Mouse (Mus musculus): ENCODE measurements at regions not wholly inside any gene's neighbourhood (a gene's known extent, or its start where the extent isn't known, plus 50 kb on each side); places are given as distances from the start of the nearest gene placed in this dataset.

DNA sequence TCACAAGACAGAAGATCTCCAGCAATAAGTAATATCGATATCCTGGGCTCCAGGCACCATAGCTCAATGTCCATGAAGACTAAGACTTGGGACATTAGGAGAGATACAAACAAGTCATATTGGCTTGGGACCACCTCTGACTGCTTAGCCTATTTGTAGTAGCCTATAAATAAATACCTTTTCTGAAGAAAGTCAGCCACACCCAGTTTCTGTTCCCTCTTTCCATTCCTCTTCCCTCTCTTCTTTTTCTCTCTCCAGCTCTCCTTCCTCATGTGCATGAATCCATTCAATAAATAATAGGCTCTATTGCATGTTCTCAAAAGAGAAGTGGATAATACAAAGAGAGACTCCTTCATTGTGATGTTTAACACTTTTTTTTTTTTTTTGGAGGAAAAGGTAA lies 364.8 kb upstream of the Dynlrb2 start:
- no peak for DNase-seq (ENCODE audit: low spot score)

DNA sequence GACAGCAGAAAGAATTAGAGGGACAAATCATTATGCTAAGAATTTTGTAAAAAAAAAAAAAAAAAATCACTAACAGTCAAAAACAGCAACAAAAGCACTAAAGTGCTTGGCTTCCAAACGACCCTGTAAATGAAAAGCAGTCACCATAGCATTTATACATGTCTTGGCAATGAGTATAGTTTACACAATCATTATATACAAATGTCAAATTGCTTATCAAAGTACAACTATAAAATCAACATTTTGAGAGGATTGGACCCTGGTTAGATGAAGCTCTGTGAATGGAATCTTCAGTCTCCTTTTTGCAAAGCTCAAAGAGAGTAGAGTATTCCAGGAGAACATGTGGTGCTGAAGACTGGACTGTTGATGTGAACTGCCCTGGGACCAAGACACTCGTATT lies 367.0 kb upstream of the Dynlrb2 start:
- DNase-seq (ENCODE audit: low spot score) = no peak

DNA sequence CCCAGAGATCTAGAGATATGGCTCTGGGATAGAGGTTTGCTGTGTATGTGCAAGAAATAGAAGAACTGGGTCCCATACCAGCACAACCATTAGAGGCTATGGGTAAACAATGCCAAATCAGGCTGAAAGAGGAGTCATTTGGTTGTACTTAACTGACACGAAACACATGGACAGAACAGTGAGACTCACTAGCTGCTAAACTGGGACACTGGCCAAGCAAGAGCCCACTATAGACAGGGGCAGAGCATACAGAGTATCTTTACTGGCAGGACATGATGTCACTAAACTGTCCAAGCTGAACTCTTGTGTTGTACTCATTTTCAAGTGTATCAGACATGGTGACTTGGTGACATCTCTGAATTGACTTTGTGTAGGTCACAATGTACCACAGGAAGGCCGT lies 371.3 kb upstream of the Dynlrb2 start:
- DNase-seq (ENCODE audit: low spot score) = no peak

DNA sequence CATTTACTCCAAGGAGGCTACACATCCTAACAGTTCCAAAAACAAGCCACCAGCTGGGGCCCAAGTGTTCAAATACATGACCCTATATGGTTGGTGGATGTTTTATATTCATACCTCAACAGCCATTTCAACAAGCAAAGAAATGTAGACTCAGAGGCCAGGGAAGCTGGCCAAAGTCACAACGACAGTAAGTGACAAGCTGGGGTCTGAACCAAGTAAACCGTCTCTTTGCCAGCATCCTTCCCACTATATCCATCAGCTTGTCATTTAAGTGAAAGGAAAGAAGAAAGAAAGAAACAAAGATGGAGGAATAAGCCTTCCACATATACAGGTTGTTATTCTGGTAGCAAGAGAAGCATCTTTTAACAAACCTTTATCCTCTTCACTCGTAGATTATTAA lies 371.7 kb upstream of the Dynlrb2 start:
- no peak for DNase-seq (ENCODE audit: low spot score)

DNA sequence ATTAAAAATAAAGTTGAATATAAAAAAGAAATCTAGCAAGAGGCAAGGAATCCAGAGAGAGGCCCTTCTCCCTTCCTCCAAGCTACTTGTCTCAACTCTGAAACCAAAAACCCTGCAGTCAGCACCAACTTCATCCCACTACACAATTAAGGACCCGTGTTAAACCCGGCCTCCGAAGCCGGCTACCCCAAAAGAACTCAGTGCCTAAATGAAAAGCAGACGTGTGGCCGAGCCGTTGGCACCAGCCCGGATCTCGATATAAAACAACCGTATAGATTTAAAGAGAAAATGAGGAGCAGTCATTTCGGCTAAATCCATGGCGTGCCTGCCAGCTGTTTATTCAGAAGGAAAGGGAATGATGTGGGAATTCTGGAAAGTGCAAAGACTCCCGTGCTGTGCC lies 384.7 kb upstream of the Dynlrb2 start:
- no peak for DNase-seq (ENCODE audit: low spot score)

DNA sequence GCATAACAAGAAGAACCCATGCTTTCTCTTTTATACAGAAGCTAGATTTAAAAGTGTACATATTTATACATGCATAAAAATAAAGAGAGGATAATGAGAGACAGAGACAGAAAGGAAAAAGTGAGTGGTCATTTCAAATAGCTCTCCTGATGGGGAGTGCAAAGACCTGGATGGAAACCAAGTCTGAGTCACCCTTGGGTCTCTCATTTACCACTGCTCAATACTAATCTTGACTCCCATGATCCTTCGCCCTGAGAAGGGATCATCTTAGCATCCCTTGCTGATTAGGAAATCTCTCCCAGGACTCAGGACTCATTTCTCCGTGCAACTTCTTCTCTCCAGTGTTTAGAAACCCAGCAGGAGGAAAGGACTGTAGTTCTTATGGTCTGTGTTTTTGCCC lies 386.9 kb upstream of the Dynlrb2 start:
- DNase-seq (ENCODE audit: low spot score) = no peak

DNA sequence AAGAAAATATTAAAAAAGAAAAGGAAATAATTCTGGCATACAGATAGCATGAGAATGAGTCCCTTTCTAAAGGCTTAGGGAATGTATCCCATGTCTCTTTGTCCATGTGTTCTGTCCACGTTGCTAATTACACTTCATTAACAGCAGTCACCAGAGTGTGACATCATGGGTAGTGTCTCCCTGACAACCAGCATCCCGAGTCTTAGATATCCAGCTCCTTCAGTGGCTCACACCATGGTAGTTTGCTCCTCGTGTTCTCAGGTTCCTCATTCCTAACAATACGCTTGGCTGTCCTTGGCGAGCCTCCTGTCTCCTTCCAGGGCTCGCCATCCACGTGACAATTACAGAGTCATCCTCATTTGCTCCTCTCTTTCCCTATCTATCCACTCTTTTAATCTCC lies 388.1 kb upstream of the Dynlrb2 start:
- DNase-seq (ENCODE audit: low spot score) = no peak

DNA sequence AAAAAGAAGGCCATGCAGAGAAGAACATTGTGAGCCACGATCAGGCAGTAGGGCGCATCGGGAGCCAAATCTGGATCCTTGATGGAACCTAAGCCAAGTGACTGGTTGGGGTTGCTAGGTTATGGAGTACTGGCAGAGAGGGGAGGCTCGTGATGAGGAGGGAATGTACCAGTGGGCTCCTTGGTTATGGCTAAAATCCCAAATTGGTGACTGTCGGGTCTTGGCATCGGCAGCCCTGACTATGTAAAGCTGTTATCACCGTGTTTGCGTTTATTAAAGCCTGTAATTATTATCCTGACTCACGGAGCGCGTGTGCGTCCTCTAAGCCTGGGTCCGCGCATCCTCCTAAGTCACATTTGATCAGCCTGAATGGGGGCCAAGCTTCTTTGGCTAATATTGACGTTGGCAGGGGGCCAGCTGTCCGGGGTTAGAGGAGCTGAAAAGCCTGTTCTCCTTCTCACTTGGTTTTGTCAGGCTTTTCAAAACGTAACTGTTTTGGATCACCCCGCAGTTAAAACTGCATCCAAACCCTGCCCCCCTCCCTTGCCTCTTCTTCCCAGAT lies 388.9 kb upstream of the Dynlrb2 start:
- peak; percentile 75 for DNase-seq (ENCODE audit: low spot score)

DNA sequence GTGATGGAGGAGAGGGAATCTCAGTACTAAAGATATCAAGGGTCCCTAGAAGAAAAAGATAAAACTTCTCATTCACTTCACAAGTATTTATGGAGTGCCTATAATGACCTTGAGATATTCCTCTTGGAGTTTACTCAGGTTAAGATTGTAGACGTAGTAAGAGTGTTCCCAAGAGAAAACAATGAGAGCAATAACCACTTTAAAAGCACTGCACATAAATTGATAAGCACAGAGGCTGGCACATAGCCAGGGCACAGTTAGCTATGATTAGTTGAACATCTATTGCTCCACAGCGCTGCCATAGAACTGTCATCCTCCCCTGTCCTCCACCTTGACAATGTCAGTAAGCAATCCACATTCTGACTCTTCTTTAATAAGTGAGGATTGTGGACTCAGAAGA lies 389.8 kb upstream of the Dynlrb2 start:
- no peak for DNase-seq (ENCODE audit: low spot score)

DNA sequence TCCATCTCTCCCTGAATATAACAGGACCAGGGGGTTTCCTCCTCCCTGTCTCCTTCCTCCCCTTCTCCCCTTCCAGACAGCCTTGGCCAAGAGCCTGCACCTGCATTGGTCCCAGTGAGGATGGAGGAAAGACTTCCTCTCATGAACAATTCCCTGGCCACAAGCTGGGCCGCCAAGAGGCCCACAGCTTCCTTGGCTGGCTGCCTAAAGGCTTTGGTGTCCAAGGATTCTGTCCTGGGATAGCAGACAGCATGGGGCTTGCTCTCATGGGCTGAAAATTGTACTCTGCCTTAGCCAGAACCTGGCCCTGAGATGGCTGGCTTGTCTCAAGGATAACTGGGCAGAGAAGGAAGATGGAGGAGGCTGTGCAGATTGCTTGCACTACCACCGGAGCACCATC lies 390.3 kb upstream of the Dynlrb2 start:
- peak; percentile 48 for DNase-seq (ENCODE audit: low spot score)

DNA sequence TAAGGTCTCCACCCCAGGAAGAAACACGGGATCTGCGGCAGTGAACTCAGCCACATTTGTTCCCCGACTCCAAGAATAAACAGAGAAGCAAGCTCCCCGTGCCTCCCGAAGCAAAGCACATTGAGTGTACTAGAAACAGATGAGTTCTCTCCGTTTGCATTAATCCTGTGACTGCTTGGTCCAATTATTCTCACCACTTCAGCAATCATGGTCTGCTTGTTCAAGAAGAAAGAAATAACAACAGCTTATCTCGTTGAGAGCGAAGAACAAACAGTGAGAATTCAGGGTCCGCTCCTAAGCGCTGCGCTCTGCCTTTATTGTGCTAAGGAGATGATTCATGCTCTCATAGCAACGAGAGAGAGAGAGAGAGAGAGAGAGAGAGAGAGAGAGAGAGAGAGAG lies 393.6 kb upstream of the Dynlrb2 start:
- DNase-seq (ENCODE audit: low spot score) = no peak

DNA sequence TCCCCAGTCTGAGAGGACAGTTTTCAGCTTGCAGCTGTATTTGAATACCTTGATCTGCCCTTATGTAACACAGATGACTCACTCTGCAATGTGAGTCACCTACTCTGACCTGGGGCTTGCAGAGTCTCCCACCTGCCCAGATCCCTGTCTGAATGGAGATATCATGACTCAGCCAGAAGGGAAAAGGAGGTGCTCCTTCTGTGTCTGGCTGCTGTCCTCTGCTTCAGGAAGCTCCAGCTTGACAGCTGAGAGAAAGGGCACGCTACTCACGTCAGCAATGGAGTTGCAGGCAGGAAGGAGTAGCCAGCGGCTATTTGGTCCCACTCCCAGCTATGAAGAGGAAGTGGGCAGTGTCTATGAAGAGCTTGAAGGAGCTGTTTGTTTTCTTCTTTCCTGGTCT lies 389.1 kb upstream of the Maf start:
- DNase-seq (ENCODE audit: low spot score) = no peak

DNA sequence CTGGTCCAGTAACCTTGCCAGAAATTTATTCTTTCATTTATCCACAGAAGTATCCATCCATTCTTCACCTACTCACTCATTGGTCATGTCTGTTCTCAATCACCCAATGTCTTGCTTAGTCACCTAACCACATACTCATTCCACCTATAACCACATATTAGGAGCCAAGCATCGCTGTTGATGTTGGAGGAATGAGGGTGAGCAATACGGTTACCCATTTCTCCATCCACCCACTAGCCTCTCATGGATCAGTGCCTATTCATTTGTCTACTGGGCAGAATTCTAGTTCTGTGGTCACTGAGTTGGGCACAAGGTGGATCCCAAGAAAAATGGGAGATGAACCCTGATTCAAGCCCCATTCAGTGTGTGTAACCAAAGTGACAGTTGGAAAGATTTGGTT lies 375.6 kb upstream of the Maf start:
- no peak for DNase-seq (ENCODE audit: low spot score)

DNA sequence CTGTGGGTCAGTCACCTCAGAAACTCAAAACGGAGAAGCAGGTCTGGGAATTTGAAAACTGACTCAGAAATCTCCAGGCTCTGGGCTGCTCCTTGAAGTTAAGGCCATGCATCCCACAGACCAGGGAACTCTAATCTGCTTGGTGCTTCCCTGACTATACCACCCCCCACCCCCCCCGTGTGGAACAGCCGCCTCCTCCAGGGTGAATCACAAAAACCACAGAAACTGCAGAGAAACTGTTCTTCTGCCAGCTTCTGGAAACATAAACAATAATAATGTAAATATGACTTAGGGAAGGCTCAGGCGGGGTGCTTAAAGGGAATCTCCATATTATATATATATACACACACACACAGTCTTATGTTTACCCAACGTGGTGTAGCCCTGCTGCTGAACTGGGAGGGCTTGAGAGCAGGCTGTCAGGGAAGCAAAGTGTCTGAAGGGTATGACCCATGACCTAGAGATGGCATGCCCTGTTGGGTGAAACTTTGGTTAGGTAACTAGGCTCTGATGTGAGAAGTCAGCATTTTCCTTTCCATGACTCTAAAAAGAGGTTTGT lies 371.3 kb upstream of the Maf start:
- no peak for DNase-seq (ENCODE audit: low spot score)

DNA sequence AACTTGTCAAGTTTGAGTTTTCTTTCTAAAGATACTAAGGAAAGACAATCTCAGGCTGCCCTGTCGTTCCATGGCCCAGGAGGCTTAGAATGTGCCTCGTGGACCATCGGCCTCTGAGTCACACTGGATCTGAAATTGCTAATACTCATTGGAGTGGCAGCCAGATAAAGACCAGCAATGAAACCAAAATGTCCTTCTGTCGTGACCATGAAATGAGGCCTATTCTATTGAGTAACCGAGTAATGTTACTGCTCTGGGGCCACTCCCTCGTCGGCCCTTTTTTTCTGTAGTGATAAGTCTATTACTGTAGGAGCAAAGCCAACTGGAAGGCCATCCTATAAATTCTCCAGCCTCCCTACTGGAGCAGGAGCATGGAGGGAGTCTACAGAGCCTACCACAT lies 363.9 kb upstream of the Maf start:
- DNase-seq (ENCODE audit: low spot score) = no peak

DNA sequence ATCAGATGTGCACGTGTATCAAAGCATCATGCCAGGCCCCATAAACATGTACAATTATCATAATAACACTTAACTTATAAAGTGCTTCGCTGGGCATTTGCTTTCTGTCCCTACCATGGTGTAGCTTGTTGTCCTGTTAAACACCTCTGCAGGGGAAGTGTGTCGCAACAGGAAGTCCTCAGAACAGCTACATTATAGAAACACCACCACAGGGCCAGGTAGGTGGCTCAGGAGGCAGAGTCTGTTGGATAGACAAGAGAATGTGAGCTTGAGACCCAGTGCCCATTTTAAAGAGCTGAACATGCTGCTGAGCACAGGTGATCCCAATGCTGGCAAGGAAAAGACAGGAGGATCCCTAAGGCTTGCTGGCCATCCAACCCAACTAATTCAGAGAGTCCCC lies 361.9 kb upstream of the Maf start:
- no peak for DNase-seq (ENCODE audit: low spot score)

DNA sequence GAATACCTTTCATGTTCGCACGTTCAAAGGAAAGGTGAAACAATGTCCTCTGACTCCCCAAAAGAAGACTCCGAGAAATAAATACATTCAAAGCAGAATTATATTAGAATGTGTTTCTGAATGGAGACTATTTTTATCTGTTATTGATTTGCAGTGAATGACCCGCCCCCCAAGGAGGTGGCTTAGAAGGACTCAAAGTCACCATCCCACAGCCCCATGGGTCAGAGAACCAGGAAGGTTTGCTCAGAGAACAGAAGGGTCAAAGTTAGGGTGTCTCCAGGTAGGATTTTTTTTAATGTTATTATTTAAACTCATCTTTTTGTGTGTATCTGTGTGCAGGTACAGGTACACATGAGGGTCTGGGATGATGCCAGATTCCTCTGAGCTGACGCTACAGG lies 360.4 kb upstream of the Maf start:
- DNase-seq (ENCODE audit: low spot score) = no peak

DNA sequence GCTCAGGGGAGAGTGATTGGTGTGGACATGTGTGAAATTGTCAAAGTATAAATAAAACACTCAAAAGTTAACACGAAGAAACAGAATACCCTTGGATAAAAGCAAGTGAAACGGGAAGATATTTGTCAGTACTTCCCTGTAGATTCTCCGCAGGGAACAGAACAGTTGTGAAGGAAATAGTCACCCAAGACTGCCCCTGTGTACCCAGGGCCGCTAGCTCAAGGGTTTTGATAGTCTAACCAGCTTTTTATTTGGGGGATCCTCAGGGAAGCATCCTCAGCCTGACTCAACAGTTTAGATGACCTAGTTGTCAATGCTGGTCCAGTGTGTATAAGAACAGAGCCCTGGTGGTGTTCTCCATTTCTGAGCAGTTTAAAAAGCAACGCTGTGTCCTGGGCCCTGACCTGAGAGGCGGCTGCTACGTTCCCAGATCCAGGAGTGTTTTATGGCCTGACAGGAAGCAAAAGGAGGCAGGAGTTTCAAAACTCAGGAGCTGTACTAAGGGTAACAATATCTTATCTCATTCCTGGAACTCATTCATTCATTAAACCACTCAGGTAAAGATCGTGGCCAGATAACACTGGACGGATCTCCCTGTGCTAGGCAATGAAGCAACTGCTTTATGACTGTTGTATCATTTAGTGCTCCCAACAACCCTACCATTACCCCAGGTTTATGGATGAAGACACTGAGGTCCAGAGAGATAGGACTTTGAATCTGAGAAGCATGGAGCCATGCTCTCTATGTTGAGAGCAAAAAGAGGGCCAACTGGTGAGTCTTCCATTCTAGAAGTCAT lies 359.8 kb upstream of the Maf start:
- no peak for DNase-seq (ENCODE audit: low spot score)

DNA sequence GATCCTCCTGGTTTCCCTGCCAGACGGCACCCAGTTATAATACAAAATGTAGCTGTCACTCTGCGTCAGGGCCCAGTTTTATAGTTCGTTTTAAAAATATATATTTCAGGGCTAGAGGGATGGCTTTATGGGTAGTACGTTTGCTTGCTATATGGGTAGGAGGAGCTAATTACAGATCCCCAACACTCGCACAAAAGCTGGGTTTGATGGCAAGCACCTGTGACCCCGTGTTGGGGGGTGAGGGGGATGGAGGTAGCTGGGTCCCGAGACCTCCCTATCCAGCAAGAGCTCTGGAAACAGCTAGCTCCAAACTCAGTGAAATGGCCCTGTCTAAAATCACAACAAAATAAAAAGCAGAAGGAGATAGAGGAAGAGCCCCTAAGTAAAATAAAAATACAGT lies 358.3 kb upstream of the Maf start:
- DNase-seq (ENCODE audit: low spot score) = no peak

DNA sequence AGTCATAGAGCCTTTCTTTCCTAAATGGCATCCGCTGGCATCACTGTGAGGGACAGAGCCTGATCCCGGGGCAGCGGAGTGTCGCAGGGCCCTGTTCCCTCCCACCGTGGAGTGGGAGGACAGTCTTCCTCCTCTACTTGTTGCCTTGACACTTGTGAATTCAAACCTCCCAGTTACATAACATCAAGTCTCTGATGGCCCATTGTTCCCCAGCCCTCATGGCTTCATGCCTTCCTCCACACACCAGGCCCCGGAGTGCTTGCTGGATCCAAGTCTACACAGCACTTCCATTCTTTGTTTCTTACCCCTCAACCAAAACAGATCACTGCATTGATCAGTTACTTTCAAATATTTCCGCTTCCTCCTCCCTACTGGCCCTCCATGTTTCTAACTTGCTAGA lies 357.7 kb upstream of the Maf start:
- no peak for DNase-seq (ENCODE audit: low spot score)

DNA sequence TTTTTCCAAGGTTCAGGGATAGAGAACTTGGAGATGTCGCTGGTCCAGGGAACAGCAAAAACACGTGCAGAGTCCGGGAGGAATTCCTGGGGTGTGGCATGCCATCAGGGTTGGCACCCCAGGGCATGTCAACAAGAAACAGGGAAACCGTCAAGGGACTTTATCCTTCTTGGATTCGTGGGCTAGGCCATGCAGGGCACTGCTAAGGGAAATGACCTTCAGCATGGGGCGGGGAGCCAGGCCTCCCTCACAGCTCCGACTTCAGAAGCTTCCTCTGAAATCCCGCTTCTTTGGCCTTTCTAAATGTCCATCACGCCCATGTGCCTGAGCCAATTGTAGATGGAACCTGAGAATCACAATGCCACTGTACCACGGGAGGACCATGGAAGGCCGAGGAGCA lies 357.0 kb upstream of the Maf start:
- DNase-seq (ENCODE audit: low spot score) = no peak

DNA sequence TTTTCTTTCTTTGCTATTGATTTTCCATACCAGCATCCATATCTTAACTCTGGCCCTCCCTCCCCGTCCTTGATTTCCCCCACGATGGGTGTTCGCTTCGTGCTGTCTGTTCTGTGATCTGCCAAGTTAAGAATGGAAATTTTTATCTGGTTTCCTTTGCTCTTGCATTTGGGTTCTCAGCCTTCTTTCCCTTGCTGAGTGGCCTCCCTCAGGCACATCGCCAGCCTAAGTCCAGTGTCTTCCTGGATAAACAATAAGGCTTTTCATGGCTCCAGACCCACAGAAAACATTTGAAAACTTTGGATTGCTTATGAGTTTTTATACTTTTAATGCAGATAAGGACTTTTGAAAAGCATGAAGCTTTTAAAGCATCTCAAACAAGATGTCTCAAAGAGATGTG lies 355.9 kb upstream of the Maf start:
- DNase-seq (ENCODE audit: low spot score) = no peak

DNA sequence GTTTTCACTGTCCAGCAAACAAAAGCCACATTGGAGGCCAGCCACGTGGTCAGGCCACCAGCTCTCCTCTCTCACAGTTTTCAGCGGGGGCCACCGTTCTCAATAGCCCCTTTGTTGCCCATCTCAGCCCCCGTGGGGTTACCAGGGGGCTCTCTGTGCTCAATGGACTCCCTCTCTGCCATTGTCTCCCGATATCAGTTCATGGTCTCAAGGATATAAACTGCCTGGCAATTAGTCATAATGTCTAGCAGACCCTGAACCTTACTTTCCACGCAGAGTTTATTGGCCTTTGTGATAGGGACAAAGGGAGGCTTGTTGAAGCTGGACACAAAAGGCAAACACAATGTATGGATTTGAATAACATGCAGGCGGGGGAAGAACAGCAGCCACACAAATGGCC lies 345.9 kb upstream of the Maf start:
- DNase-seq (ENCODE audit: low spot score) = no peak

DNA sequence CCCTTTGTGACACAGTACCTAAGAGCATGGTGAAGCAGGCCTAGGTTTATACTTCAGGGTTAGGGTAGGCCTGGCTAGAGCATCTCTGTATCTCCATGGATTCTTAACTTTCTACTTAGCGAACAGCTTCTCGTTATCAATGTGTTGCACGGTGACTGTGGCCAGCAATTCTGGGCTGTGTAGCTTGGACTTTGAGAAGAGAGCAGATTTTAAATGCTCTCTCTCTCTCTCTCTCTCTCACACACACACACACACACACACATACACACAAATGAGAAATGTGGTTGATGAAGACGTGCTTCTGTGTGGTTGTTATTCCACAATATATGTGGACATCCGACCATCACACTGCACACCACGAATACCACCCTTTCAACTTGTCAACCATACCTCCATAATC lies 345.4 kb upstream of the Maf start:
- DNase-seq (ENCODE audit: low spot score) = no peak

All from heart, adult 8-10 months (tissue).